Mouse (Mus musculus) layer of hippocampus, postnatal 10 days (tissue): ENCODE results near the gene Zfp423. TPM values are rescaled to one million over a fixed set of nuclear protein-coding genes. Genes with fewer than 3 reads are reported as not detected.
A peak's percentile ranks its signal among the peaks of the same experiment; 100 is the strongest.

Source experiments
- DNase-seq, 2 experiments: peaks; one replicate each; pipeline ENCODE4 v3.0.0; 2021; ENCODE audit warnings: low spot score in 2 of 2
- total RNA-seq, 2 experiments: library from RNA; stranded (reverse); gene quantifications; 2 replicates each; pipeline ENCODE4 v1.2.3; 2021

The Zfp423 gene
- total RNA-seq, 2 experiments from 2014 or later: 20.9 to 27.1 TPM

DNA sequence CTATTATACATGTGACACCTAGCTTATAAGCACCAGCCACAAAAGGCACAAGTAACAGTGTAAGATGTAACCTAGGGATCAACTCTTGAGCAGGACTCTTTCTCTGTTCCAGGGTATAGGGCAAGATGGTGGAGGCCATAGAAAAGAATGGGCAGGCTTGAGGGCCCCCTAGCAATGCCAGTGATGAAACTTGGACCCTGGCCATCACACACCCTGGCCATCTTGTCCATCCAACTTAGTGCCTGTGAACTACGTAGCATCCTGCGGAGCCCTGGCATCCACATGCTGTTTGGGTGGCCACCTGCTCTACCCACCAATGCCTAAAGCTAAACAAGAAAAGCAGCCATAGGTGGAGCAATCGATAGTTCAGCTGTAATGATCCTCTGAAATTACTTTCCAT, 254.6 kb downstream of the Zfp423 start:
- DNase-seq: no peak

GRCm38 (mm10) chr8:87702790-87703311, 256.5 kb downstream of the Zfp423 start:
- peak; percentile 45 to 53 for DNase-seq

DNA sequence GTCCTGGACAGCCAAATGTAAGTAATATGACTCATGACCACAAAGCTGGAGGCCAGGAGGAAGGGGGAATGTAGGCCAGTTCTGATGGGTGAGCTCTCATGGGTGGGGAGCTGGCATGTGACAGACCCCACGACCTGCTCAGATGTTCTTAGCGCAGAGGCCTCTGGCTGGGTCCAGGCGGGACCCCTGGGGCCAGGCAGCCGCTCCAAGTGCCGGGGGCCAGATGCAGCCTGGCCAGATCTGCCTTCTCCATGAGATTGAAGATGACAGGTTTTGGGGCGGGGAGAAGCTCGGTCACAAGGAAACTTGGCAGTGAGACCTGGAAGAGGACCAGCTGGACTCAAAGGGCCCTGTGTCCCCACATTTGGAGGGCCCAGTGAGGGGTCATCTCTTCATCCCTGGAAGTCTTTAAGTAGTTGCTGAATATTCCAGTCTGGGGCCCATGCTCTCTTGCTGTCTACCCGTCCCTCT, 257.3 kb downstream of the Zfp423 start:
- DNase-seq: peak; percentile 49 to 63

GRCm38 (mm10) chr8:87701583-87701982, 257.8 kb downstream of the Zfp423 start:
- no peak for DNase-seq

DNA sequence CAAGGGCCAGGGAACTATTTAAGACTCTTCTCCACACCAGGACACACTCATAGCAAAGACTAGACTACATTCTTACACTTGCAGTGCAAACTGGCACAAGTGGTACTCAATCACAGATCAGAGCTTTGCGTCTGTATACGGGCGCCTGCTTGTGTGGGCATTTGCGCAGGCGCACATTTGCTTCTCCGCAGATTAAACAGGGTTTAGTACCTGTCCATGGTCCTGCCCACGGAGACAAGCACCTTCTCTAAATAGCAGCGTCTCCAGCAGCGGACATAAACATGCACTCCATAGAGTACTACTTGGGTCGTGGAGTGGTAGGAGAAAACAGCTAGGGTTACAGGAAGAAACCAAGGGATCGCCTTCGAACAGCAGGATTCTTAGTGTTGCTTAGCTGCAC, 259.1 kb downstream of the Zfp423 start:
- DNase-seq: no peak

DNA sequence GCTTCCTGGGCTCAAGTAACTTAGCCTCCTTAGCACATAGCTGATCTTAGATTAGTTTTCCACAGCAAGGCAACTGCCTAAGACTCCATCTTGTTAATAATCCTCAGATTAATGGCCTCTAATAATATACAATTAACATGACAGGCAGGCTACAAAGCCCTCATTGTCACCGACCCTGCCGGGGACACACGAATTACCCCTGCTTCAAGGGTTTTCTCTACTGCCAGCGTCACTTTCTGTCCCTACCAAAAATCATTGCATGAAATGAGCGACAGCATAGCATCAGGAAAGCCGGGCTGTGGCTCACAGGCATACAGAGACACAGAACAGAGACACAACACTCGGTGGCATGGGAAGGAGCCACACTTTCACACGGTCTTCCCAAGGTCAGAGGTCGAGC, 262.3 kb downstream of the Zfp423 start:
- no peak for DNase-seq

DNA sequence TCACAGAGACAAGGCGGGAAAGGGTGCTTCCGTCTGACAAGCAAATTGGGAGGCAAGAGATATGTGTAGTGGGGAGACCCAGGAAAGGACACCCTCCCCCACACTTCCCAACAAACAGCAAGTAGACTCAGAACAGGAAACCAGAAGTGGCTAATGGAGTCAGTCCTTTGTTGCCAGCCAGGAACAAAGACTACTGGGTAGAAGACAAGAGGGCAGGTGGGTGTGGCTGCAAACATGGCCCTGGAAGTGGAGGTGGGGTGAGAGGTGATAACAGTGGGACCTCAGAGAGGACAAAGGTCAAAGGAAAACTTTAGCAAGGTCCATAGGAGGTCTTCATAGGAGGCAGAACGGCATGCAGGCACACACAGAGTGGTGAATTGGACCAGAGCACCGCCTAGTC, 265.7 kb downstream of the Zfp423 start:
- no peak for DNase-seq

GRCm38 (mm10) chr8:87690100-87691095, 269.0 kb downstream of the Zfp423 start:
- peak; percentile 37 to 43 for DNase-seq

DNA sequence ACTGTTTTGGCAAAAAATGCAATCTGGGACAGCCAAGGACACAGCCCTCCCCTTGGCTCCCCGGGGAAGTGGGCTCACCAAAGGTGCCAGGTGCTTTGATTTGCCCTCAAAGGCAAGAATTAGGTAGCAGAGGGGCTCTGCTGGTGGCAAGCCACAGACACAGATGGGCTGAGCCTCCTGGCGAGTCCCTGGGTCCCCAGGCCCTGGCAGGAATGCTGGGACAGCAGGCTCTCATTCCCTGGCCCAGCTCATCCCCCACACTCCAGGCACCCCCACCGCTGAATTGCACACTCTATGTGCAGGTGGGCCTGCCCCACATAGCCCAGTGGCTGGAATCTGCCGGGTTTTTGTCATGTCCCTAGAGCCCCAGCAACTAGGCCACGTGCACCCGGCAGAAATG, 270.2 kb downstream of the Zfp423 start:
- DNase-seq: peak; percentile 58 to 64

DNA sequence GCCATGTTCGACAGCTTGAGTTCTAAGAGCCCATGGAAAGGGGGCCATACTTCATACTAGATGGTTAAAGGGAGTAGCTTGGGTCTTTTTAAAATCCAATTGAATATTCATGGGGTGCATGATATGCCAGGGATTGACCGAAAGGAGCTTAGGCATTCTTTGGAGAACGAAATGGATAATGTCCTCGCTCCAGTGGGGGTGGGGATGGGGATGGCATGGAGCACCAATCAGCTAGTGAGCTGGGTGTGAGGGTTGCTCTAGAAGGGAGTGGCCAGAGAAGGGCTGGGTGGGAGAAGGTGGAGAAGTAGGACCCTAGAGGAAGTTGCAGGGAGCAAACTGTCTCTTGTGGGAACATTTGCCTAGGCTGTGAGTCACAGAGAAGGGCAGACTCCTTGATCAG, 271.0 kb downstream of the Zfp423 start:
- DNase-seq: no peak

DNA sequence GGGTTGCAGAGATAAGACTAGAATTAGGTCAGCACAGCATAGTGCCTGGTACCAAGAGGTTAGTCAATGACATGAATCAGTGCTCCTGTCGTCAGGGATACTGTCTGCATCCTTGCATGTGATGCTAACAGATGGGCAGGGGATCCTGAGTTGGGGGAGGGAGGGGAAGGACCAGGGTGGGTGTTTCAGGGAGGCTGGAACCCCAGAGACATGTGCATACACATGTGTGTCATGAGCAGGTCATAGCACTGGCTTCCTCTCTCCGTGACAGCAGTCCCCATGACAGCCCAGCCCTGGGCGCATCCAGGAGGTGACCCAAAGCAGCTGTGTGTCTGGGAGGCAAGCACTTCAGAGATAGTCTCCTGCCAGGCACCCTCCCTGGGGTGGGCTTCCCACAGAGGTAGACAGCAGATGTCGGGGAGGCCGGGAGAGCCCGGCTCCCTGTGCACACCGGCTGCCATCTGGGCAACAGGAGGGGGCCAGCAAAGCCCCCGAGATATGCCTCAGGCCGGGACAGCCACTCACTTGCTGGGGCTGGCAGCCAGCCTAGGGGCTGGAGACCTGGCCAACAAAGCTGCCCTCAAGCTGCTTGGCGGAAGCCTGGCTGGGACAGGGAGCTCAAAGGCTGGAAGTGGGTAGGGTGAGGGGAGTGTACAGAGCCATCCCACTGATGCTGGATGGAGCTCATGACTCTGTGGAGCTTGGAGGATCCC, 272.3 kb downstream of the Zfp423 start:
- peak; percentile 56 to 57 for DNase-seq

- DNase-seq: no peak
Measured at GRCm38 (mm10) chr8:87686026-87686425, 273.4 kb downstream of the Zfp423 start.

DNA sequence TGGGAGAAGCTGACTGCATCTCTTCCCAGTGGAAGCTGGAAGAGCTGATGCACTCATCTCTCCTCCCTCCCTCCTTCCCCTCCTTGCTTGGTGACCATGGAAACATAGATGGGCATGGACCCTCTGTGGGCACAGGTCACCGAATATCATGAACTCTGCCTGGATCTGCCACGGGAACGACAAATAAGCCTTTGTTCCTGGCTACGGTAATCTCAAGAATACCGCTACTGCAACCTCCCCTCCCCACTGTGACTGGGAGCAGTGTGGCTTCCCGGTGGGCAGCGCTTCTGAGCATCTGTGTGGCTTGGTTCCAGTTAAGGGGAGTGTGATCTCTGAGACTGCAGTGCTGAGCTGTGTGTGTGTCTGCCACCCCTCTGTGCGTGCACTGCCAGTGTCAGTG, 274.0 kb downstream of the Zfp423 start:
- no peak for DNase-seq

DNA sequence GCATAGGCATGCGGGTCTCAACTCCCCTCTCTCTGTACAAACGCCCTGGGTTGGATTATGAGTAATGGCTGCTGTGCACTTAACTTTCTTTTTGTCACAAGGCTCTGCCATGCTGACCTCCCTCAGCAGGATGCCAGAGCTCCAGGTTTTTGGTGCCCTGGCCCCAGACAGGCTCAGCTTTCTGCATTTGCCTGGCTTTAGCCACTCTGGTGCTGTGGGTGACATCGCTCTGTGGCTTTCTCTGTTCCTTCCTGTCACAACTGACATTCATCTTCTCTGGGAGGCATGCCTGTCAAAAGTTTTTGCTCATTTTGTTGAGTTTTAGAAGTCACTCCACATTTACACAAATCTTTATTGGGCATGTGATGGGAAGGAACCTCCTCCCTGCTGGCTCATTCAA, 277.3 kb downstream of the Zfp423 start:
- no peak for DNase-seq

DNA sequence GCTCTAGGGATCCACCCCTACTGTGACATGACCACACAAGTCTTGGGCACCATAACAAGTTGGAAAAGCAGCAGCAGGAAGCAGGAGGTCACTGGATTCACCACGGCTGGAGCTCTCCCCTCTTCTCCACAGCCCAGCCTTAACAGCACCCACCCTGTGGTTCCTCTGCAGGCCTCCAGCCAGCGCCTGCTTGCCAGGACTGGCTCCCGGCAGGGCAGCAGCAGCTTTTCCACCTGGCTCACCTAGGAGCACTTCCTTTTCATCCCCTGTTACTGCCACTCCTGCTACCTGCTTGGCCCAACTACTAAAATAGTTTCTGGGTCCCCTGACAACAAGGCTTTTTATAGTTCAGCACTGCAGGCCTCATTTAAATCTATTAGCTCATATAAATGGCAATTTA, 279.4 kb downstream of the Zfp423 start:
- DNase-seq: no peak

- no peak for DNase-seq
Measured at GRCm38 (mm10) chr8:87679431-87680003, 279.9 kb downstream of the Zfp423 start.

DNA sequence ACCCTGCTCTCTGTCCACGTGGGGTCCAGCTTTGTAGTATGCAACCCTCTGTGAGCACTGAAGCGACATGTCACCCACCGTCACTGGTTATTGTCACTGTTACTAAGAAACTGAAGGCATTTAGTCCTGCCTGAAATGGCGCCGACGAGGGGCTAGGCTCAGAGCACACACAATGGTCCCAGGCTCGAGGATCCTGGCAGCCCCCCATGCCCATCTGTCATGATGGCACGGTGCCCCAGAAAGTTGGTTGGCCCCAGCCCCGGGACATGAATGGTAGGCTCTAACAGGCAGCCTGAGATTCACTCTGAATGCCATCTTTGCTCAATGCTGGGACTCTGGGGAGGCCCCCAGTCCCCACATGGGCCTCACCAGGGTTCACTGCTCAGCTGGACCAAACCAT, 284.0 kb downstream of the Zfp423 start:
- peak; percentile 73 to 79 for DNase-seq

DNA sequence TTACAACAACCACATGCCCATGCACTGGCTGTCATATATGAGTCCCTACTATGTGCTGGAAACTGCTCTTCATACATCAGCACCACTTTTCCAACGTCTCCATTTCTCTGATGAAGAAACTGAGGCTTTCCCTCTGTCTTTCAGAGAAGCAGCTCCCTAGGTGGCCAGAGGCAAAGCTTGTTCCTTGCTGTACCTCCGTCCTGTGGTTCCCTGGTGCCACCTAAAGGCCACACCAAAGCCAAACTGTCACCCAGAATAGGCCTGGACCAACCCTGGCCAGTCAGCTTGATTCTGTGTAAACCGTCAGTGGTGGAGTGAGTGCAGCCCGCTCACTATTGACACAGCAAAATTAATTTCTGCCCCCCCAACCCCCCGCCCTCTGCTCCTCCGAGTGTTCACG, 285.2 kb downstream of the Zfp423 start:
- DNase-seq: no peak

GRCm38 (mm10) chr8:87672214-87672613, 287.2 kb downstream of the Zfp423 start:
- no peak for DNase-seq

DNA sequence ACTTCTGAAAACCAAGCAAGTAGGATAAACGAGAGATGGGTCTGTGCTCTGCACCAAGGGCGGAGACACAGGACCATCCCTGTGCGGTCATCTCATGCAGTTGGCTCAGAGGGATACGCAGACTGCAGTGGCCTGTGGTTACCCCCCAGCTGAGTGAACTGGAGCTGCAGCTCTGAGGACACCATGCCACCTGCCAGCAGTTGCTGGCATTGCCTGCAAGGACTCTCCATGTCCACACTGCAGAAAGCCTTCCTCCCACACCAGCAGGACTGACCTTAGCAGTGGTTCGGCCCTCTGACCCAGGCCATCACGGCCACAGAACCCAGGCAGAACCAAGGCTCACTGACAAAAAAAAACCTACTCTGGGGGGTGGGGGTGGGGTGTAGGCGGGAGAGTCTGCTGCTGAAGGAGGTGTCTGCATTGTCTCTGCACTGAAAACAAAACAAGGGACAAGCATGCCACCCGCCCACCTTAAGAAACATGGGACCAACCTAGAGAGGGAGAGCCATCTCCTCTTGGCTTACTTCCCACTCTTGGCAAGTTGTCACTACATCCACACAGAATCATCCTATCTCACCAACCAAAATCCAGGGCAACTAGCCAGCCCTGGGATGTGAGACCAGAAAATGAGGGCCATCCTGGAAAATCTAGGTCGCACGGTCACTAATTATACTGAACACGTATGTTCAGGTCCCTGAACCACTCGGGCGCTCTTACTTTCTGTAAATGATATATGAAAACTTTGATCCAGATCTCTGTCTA, 288.0 kb downstream of the Zfp423 start:
- DNase-seq: no peak

DNA sequence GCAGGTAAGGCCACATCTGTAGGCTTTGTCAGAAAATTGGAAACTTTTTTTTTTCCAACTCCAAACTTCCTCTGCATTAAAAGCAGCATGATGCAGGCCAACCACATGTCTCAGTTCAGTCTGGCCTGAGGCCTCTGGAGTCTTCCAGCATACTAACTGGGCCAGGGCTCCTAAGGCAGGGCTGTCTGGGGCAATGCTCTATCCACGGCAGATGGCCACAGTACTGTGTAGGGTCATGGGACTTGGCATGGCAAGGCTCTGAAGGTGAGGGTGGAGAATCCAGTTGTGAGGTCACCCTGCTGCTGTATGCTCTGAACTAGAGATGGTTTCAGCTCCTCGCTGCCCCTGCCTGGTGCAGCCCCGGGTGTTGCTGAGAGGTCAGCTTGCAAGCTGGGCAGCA, 289.2 kb downstream of the Zfp423 start:
- no peak for DNase-seq
